Mouse (Mus musculus) embryonic stem cell, embryonic (primary cell): ENCODE measurements at regions not wholly inside any gene's neighbourhood (a gene's known extent, or its start where the extent isn't known, plus 50 kb on each side); places are given as distances from the start of the nearest gene placed in this dataset.
"Not testable (repeated sequence)": the region's sequence is repeated elsewhere in the genome, so short reads cannot be mapped to it uniquely, and the experiment has no call there.

Source experiments
- CTCF ChIA-PET, 4 experiments: fragments of 300-600 bp in 2 of 4; fragments of 350-600 bp in 2 of 4; sonication (Branson Sonifier 250); formaldehyde crosslinking; loops; one replicate each; lab custom pipeline; 2022; ENCODE audit warnings: inconsistent platforms in 2 of 4; lab: Charles Lee
- POLR2A ChIA-PET, 4 experiments: fragments of 300-600 bp in 2 of 4; fragments of 350-600 bp in 2 of 4; sonication (Branson Sonifier 250); formaldehyde crosslinking; loops; one replicate each; lab custom pipeline; 2022; ENCODE audit warnings: antibody characterized with exemption in 4 of 4, inconsistent platforms in 1 of 4; lab: Charles Lee

GRCm38 (mm10) chr11:40159161-40159560 lies 535.8 kb downstream of the Mat2b start:
- POLR2A ChIA-PET, CTCF ChIA-PET: not testable (repeated sequence)

GRCm38 (mm10) chr11:40149312-40149711 lies 545.7 kb downstream of the Mat2b start:
- POLR2A ChIA-PET, result no interaction called here
- CTCF ChIA-PET, result no interaction called here

GRCm38 (mm10) chr11:40137803-40138202 lies 557.2 kb downstream of the Mat2b start:
- ChIA-PET POLR2A (no interaction called here), CTCF (no interaction called here)

- ChIA-PET POLR2A (no interaction called here), CTCF (no interaction called here)
Measured at GRCm38 (mm10) chr11:40102613-40103012, 592.4 kb downstream of the Mat2b start.

- ChIA-PET CTCF (no interaction called here), POLR2A (no interaction called here)
Measured at GRCm38 (mm10) chr11:40074317-40074716, 620.7 kb downstream of the Mat2b start.

- CTCF ChIA-PET, result no interaction called here
- POLR2A ChIA-PET, result no interaction called here
Measured at GRCm38 (mm10) chr11:40050503-40050902, 644.5 kb downstream of the Mat2b start.

- CTCF ChIA-PET, result no interaction called here
- POLR2A ChIA-PET, result no interaction called here
Measured at GRCm38 (mm10) chr11:40027511-40027910, 667.5 kb downstream of the Mat2b start.

GRCm38 (mm10) chr11:39999483-39999882 lies 695.5 kb downstream of the Mat2b start:
- CTCF ChIA-PET, result no interaction called here
- POLR2A ChIA-PET, result no interaction called here

GRCm38 (mm10) chr11:39998612-39999011 lies 696.4 kb downstream of the Mat2b start:
- ChIA-PET POLR2A (no interaction called here), CTCF (no interaction called here)

GRCm38 (mm10) chr11:39972585-39972984 lies 722.4 kb downstream of the Mat2b start:
- POLR2A ChIA-PET, result no interaction called here
- CTCF ChIA-PET, result no interaction called here

- CTCF ChIA-PET, result no interaction called here
Measured at GRCm38 (mm10) chr11:39963705-39964104, 731.3 kb downstream of the Mat2b start.

GRCm38 (mm10) chr11:39954426-39954825 lies 740.6 kb downstream of the Mat2b start:
- ChIA-PET CTCF (no interaction called here), POLR2A (no interaction called here)

More at GRCm38 (mm10) chr11:39963705-39964104, 731.3 kb downstream of the Mat2b start:
- POLR2A ChIA-PET, result no interaction called here

GRCm38 (mm10) chr11:39944196-39944595 lies 750.8 kb downstream of the Mat2b start:
- ChIA-PET CTCF (no interaction called here), POLR2A (no interaction called here)

- CTCF ChIA-PET, result no interaction called here
- POLR2A ChIA-PET, result no interaction called here
Measured at GRCm38 (mm10) chr11:39934216-39934615, 760.8 kb downstream of the Mat2b start.

GRCm38 (mm10) chr11:39923977-39924527 lies 771.0 kb downstream of the Mat2b start:
- POLR2A ChIA-PET, result no interaction called here
- CTCF ChIA-PET, result no interaction called here

- POLR2A ChIA-PET, result no interaction called here
- CTCF ChIA-PET, result no interaction called here
Measured at GRCm38 (mm10) chr11:39917716-39918347, 777.2 kb downstream of the Mat2b start.

GRCm38 (mm10) chr11:39899644-39900225 lies 795.3 kb downstream of the Mat2b start:
- ChIA-PET POLR2A (no interaction called here), CTCF (no interaction called here)

GRCm38 (mm10) chr11:39883305-39883704 lies 811.7 kb downstream of the Mat2b start:
- ChIA-PET CTCF (no interaction called here), POLR2A (no interaction called here)

- ChIA-PET POLR2A (interaction anchor here in 1 of 4 experiments (1.2 kb wide), 1 partner anchor 55 kb away, joined by 3 read pairs; no protein-coding TSS in a partner anchor), CTCF (no interaction called here)
Measured at GRCm38 (mm10) chr11:39868451-39868979, 826.5 kb downstream of the Mat2b start.
